Mouse (Mus musculus): ENCODE measurements around the gene Etv6.

DNA sequence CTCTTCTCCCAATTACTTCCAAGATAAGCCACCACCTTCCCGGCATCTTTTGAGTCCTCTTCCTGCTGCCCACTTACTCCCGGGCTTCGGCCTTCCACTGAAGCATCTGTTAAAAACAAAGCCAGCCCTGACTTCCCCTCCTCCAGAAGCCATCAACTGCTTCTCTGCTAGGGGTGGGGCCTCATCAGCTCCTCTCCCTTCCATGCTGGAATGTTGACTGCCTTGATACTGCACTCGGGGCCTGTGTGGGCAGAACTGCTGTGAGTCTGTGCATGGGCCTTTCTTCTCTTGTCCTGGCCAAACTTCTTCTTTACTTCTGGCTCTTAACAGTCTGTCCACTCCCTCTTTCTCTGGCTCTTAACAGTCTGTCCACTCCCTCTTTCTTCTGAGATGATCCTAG lies 83.6 kb downstream of the Etv6 start:
- no peak for TF ChIP-seq POLR2A (IDR thresholded peaks at IDR 0.05; ENCODE audit: insufficient read depth, low read depth, low read length)
- TF ChIP-seq EP300 (IDR thresholded peaks at IDR 0.05; ENCODE audit: insufficient read depth, low read depth, low read length): no peak
- no peak for TF ChIP-seq CTCF (IDR thresholded peaks at IDR 0.05)

All from heart, adult 2 months (tissue).